Mouse (Mus musculus): ENCODE results near the gene Rogdi.

Rogdi gene

GRCm38 (mm10) chr16:5013054-5013838 is at the start of gene Rogdi:
Rogdi (minus strand) TSS chr16:5013553.
- peak; percentile 98 for DNase-seq

GRCm38 (mm10) chr16:5058114-5058513 is 44.8 kb upstream of the Rogdi start:
- no peak for DNase-seq

GRCm38 (mm10) chr16:5050251-5051110 is 37.1 kb upstream of the Rogdi start:
- DNase-seq: peak; percentile 82

DNA sequence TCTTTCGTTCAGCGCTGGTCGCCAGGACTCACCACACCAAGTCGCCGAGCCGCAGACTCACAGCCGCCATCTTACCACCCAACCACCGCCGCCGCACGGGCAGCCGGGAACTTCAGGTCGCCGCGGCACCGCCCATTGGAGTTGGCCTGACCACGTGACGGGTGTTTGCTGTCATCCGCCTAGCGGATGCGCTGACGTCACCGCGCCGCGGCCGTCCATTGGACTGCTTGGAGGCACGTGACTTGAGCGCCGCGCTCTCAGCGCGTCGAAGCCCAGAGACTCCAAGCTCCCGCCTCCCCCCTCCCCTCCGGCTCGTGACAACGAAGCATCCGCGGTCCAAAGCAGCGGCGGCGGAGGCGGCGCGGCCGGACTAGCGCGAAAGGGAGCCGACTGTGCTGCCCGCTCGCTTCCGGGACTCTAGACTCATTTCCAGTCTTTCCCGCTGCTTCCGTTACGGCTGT is 36.5 kb upstream of the Rogdi start, which contains the start of the genes Glyr1 and Ubn1:
Glyr1 (minus strand) TSS at position 90 of the 461 bp plus-strand sequence.
Ubn1 (plus strand) TSS at position 284 of the 461 bp plus-strand sequence.
- peak; percentile 100 for DNase-seq

- DNase-seq: no peak
Measured at GRCm38 (mm10) chr16:5049182-5049773, 35.9 kb upstream of the Rogdi start.

DNA sequence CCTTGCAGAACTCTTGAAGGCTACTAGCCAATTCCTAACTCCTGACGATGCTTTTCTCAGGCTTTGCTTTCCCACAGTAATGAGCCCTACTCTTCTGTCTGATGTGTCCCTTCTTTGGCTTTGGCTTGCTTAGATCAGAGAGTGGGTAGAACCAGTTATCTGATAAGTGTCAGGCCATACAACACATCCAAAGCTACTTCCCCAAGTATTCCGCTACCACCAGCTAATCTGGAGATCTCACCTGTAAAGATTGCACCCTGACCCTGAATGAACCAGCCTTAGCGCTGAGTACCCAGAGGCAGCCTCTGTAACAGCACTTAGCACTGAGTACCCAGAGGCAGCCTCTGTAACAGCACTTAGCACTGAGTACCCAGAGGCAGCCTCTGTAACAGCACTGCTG is 32.0 kb upstream of the Rogdi start:
- DNase-seq: no peak

DNA sequence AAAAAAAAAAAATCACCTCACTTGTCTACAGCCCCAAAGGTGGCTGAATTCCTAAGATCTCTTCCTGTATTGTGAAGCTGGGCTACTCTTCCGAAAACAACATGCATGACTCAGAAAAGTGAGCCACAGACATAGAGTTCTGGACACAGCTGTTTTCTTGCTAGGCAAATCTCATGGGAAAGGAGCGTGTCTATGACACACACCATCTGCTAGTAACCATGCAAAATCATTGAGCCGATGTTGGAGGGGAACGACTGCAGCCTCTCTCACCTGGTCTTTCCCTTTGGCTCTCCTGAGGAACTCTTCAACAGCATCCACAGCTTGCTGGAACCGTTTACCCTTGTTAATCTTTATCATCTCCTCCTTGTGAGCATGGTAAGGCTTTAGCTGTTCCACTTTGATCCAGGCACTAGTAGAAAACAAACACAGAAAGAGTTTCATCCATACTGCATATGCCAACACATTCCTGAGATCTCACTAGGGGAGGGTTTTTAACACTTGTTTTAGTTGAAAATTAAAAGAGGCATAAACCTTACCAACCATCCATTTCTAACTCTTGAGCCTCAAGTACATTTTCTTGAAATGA is 23.4 kb upstream of the Rogdi start:
- DNase-seq: no peak

GRCm38 (mm10) chr16:5035591-5035990 is 22.2 kb upstream of the Rogdi start:
- DNase-seq: no peak

- no peak for DNase-seq
Measured at GRCm38 (mm10) chr16:5029847-5030246, 16.5 kb upstream of the Rogdi start.

DNA sequence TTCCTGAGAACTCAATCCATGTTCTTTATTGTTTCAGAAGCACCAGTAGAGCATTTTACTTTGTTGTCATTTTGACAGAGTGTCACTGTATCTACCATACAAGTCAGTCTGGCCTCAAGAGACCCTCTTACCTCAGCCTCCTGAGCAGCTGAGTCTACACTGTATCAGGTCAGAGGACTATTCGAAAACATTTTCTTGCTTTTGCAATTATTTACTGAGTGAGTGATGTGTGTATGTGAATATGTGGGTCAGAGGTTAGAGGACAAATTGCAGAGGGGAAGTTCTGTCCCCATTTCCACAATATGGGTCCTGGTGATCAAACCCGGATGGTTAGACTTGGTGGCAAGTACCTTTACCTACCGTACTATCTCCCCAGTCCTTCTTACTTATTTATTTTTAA is 10.7 kb upstream of the Rogdi start:
- no peak for DNase-seq

DNA sequence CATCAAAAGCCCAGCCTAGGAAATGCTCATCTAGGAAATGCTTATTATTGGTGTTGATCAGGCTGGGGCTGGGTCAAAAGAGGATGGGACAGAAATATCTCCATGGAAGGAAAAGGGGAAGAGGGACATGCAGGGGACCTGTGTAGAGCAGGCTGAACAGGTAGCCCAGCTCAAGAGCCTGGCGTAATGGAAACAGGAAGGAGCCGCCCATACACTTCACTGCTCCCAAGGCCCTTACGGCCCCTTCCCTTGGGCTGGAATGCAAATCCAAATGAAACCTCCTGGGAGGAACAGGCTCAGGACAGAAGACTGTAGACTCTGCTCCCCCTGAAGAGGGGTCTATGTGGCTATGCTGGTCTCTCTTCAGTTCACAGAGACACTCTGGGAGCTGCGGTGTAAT is 1.2 kb upstream of the Rogdi start:
- no peak for DNase-seq

- DNase-seq: no peak
Measured at GRCm38 (mm10) chr16:5012036-5013005, 1.0 kb downstream of the Rogdi start.

DNA sequence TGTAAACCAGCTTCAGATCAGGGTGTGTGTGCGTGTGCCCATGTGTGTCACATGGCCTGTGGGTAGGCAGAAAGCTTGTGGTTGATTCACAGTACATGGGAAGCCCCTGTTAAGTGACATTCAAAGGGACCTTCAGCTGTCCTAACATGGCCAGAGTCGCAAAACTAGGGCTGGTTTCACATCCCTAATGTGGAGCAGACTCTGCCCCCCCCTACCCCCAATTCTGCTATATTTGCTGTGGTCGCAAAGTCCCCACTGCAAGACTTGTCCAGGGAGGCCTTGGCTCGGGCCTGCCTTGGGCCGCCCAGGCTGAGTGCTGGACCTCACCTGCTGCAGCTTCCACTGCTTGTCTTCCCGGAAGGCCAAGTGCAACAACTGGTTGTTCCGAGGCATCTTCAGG is 2.1 kb downstream of the Rogdi start:
- DNase-seq: no peak

DNA sequence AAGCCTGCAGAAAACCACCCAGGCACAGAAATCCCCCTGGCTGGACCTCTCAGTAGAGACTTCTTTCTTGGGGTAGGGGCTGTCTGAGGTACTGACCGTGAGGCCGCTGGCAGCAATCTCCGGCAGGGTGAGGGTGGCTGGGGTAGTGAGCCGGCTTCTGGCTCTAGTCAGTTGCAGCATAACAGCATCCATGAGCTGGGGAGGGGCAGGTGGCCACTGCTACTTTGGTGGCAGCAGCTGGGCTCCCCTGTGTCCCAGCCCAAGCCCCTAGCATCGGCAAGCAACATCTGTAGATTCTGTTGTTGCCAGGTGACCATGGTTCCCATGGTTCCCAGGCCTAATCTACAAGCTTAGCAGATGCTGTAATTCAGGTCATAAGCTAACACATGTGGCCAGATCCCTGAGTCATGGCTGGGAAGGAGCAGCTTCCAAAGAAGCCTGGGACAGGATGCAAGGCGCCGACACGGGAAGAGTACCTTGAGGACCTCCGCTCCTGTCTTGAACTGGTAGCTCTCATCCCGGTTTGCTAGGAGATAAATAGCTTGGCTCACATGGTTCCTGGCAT is 2.9 kb downstream of the Rogdi start:
- no peak for DNase-seq

GRCm38 (mm10) chr16:5008076-5008475 is 5.3 kb downstream of the Rogdi start:
- no peak for DNase-seq

- DNase-seq: no peak
Measured at GRCm38 (mm10) chr16:5007492-5007891, 5.9 kb downstream of the Rogdi start.

DNA sequence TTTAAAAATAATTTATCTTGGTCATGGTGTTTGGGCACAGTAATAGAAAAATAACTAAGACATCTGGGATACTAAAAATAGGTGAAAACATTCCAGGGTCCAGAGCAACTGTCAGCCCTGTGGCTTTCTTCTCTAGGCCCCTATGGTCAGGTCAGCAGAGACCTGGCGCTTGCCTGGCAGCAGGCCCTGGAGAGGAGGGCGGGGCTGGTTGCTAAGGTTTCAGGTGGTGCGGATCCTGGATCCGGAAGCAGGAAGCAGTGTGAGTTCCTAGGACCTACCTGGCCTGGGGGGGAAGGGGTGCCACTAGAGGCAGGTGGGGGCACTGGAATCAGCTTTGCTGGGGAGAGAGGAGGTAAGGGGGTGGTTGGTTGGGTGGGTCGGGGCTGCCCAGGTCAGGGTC is 6.3 kb downstream of the Rogdi start, which contains the start of gene Smim22:
Smim22 (plus strand) TSS at position 222 of the 400 bp plus-strand sequence.
- no peak for DNase-seq

GRCm38 (mm10) chr16:5000611-5001010 is 12.7 kb downstream of the Rogdi start:
- DNase-seq: no peak

GRCm38 (mm10) chr16:4998984-4999383 is 14.4 kb downstream of the Rogdi start:
- no peak for DNase-seq

DNA sequence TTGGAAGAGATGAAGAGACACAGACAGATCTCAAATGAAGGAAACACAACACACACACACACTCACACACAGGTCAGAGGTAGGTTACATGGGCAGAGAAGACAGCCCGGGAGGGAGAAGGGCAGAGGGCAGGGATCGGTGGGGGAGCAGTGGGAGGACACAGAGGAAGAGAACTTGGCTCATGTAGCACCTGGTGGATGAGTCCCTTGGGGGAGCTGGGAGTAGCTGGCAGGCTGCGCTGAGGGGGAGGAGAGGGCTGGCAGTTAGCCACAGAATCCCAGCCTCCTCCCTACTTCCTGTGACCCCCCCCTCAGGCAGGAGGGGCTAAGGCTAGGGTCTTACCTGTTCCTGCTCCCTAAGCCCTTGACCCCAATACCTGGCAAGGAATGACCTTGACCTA is 15.8 kb downstream of the Rogdi start, which contains the start of gene Sept12:
Sept12 (minus strand) TSS at position 300 of the 400 bp plus-strand sequence.
- no peak for DNase-seq

- no peak for DNase-seq
Measured at GRCm38 (mm10) chr16:4993276-4993675, 20.1 kb downstream of the Rogdi start.
